Mouse (Mus musculus): Measurements from ENCODE around the gene Pdia3. TPM values are rescaled to one million over a fixed set of nuclear protein-coding genes. Genes with fewer than 3 reads are reported as not detected.

Gene Pdia3
- polyA plus RNA-seq, 1 experiment from 2014 or later = 585 TPM

DNA sequence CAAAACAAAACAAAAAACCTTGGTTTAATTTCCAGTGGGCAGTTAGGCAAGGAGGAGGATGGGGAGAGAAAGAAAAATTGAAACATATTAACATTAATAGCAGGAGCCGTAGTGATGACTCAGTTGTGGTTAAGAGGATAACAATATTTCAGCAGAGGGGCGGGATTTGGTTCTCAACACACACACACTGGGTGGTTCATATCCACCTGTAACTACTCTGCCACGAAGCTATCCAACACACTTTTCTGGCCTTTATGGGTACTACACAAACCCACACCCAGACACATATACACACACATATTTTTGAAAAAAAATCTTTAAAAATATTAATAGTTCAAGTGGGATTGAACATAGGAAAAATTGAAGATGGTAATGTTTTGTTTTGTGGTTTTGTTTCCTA, 33.4 kb downstream of the Pdia3 start:
- H3K27ac ChIP-seq (ENCODE audit: low read depth, low read length) = no peak overlapping the region
- H3K9me3 ChIP-seq (ENCODE audit: control insufficient read depth, low read length) = no peaks in the 10 kb centered on the region
- 90% methylated on average over 3 of the region's 3 CpGs for WGBS
- 0 out of 2 replicates have a peak, but pooled peaks cover 3% of the 10 kb centered on the region for H3K36me3 ChIP-seq (ENCODE audit: control insufficient read depth, insufficient read depth, low read length)
- H3K9ac ChIP-seq (ENCODE audit: low read length) = no peak overlapping the region
- ATAC-seq (ENCODE audit: insufficient read depth, low FRiP score, low TSS enrichment) = no peak
- H3K4me1 ChIP-seq (ENCODE audit: control insufficient read depth, insufficient read depth, low read length) = peaks cover 7% of the 10 kb centered on the region
- DNase-seq (ENCODE audit: low spot score) = no peak
- peaks cover 8% of the 10 kb centered on the region for H3K27me3 ChIP-seq (ENCODE audit: control insufficient read depth, insufficient read depth, low read length)
- H3K4me2 ChIP-seq (ENCODE audit: low read depth) = no peak overlapping the region
- no peak overlapping the region for H3K4me3 ChIP-seq (ENCODE audit: low read depth, low read length)

DNA sequence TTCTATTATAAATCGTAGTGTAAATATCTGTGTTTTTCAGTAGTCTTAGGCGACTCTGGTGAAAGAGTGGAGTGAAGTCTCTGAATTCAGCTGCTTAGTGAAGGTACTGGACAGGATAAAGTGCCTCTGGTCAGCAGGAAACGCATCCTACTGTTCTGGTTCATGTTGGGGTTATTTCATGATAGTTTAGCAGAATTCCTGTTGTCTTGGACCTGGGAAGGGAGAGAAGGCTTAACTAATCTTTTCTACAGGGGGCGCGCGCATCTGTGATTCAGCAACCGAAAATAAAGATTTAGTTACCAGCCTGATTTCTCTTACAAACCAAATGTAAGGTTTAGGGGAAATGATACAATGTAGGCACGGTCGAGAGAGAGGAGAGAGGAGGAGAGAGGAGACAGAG, 34.6 kb downstream of the Pdia3 start:
- DNase-seq (ENCODE audit: low spot score) (no peak), ATAC-seq (ENCODE audit: insufficient read depth, low FRiP score, low TSS enrichment) (no peak)
- Histone ChIP-seq H3K4me3 (ENCODE audit: low read depth, low read length) (peak overlapping the region; percentile 99), H3K9me3 (ENCODE audit: control insufficient read depth, low read length) (no peaks in the 10 kb centered on the region), H3K27ac (ENCODE audit: low read depth, low read length) (peak overlapping the region; percentile 49; the same call in 1 of the 2 replicates), H3K4me2 (ENCODE audit: low read depth) (peak overlapping the region; percentile 70), H3K4me1 (ENCODE audit: control insufficient read depth, insufficient read depth, low read length) (peaks cover 2% of the 10 kb centered on the region; the same call in 1 of the 2 replicates), H3K27me3 (ENCODE audit: control insufficient read depth, insufficient read depth, low read length) (no peaks in the 10 kb centered on the region; the same call in 1 of the 2 replicates), H3K36me3 (ENCODE audit: control insufficient read depth, insufficient read depth, low read length) (0 out of 2 replicates have a peak, but pooled peaks cover 7% of the 10 kb centered on the region), H3K9ac (ENCODE audit: low read length) (peak overlapping the region; percentile 54)
- WGBS = 19% methylated on average over 9 of the region's 9 CpGs

DNA sequence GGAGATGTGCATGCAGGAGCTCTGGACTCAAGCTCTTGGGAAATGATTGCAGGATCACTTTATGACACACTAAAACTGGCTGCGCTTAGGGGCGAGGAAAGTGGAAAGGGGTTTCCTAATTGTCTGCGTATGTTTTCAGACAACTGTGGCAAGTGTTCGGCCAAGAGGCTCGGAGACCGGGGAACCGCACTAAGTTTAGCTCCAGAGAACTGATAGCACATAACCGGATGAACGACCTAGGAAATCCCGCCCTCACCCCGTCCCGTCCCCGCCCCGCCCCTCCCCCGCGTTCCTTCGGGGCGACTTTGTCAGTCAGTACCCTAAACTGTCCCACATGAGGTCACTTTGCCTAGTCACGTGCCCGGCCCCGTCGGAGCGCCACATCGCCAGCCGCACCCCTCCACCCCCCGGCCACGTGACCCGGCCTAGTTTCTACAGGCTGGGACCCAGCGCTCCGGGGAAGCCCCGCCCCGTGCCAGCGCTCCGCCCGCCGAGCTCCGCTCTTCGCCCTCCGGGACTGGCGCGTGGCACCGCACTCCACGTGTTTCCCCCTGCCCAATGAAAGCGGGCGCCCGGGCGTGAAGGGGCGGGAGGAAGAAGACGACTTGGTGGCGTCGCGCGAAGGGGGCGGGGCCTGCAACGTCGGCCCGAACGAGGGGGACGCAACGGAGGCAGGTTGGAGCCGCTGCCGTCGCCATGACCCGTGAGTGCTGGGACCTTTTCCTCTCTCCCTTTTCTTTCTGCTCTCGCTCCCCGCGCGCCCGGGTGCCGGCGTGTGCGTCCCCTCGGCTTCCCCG, 35.4 kb downstream of the Pdia3 start, which contains the start of gene Serf2:
Gene Serf2, plus strand, starts transcription at position 457 of the 797 bp plus-strand sequence.
- WGBS = under 1% methylated on average over 62 of the region's 74 CpGs
- H3K9me3 ChIP-seq (ENCODE audit: control insufficient read depth, low read length) = no peaks in the 10 kb centered on the region
- ATAC-seq (ENCODE audit: insufficient read depth, low FRiP score, low TSS enrichment) = peak; percentile 98
- peak within 1 kb of the TSS; percentile 90 for H3K27ac ChIP-seq (ENCODE audit: low read depth, low read length)
- peak within 1 kb of the TSS; percentile 99 for H3K4me3 ChIP-seq (ENCODE audit: low read depth, low read length)
- peak within 1 kb of the TSS; percentile 95 for H3K9ac ChIP-seq (ENCODE audit: low read length)
- DNase-seq (ENCODE audit: low spot score) = peak; percentile 100
- no peaks in the 10 kb centered on the region for H3K27me3 ChIP-seq (ENCODE audit: control insufficient read depth, insufficient read depth, low read length)
- H3K4me1 ChIP-seq (ENCODE audit: control insufficient read depth, insufficient read depth, low read length) = peaks cover 2% of the 10 kb centered on the region; the same call in 1 of the 2 replicates
- peak within 1 kb of the TSS; percentile 74 for H3K4me2 ChIP-seq (ENCODE audit: low read depth)
- H3K36me3 ChIP-seq (ENCODE audit: control insufficient read depth, insufficient read depth, low read length) = 0 out of 2 replicates have a peak, but pooled peaks cover 7% of the 10 kb centered on the region

DNA sequence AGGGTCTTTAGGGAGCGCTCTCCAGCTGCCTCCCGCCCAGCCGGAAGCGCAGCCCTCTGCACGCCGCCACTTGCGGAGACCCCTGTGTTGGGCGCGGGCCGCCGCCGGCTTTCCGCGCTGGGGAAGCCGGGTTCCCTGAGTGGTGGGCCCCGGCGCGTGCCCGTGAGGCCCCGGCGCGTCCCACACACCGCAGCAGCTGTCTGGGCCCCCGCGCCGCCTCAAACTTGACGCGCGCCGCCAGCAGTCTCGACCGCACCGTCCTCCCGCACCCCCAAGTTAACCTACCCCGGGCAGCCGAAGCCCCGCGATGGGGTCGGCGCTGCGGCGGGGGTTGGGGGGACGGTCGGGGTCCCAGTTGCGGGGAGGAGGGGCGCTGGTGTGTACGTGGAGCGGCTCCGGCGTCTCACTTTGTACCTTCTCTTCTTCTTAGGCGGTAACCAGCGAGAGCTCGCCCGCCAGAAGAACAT, 36.0 kb downstream of the Pdia3 start:
- WGBS = under 1% methylated on average over 52 of the region's 54 CpGs
- peak; percentile 59 for ATAC-seq (ENCODE audit: insufficient read depth, low FRiP score, low TSS enrichment)
- Histone ChIP-seq H3K27me3 (ENCODE audit: control insufficient read depth, insufficient read depth, low read length) (no peaks in the 10 kb centered on the region), H3K4me3 (ENCODE audit: low read depth, low read length) (peak overlapping the region; percentile 99), H3K27ac (ENCODE audit: low read depth, low read length) (peak overlapping the region; percentile 90), H3K4me1 (ENCODE audit: control insufficient read depth, insufficient read depth, low read length) (peaks cover 2% of the 10 kb centered on the region; the same call in 1 of the 2 replicates), H3K9me3 (ENCODE audit: control insufficient read depth, low read length) (no peaks in the 10 kb centered on the region), H3K36me3 (ENCODE audit: control insufficient read depth, insufficient read depth, low read length) (0 out of 2 replicates have a peak, but pooled peaks cover 7% of the 10 kb centered on the region), H3K4me2 (ENCODE audit: low read depth) (peak overlapping the region; percentile 74), H3K9ac (ENCODE audit: low read length) (peak overlapping the region; percentile 95)
- no peak for DNase-seq (ENCODE audit: low spot score)

DNA sequence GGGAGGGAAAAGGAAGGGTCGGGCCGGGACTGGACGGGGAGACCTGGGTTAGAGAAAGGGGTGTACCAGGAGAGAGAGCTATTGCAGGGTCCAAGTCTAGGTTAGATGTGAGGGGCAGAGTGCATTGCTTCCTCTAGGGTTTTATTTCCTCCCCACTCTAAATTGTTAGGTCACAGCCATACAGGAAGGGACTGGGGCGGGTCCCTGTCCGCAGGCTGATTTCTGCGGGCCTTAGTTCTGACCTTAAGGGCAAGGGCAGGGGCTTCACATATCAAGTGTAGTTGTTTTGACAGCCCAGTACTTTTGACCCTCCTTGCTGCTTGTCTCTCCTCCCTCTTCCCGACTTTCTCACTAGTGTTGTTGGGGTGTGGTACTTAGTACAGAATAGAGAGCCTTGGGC, 36.5 kb downstream of the Pdia3 start:
- Histone ChIP-seq H3K36me3 (ENCODE audit: control insufficient read depth, insufficient read depth, low read length) (0 out of 2 replicates have a peak, but pooled peaks cover 7% of the 10 kb centered on the region), H3K27ac (ENCODE audit: low read depth, low read length) (peak overlapping the region; percentile 90), H3K4me3 (ENCODE audit: low read depth, low read length) (peak overlapping the region; percentile 99), H3K4me1 (ENCODE audit: control insufficient read depth, insufficient read depth, low read length) (peaks cover 2% of the 10 kb centered on the region; the same call in 1 of the 2 replicates), H3K4me2 (ENCODE audit: low read depth) (peak overlapping the region; percentile 74), H3K9me3 (ENCODE audit: control insufficient read depth, low read length) (no peaks in the 10 kb centered on the region), H3K27me3 (ENCODE audit: control insufficient read depth, insufficient read depth, low read length) (no peaks in the 10 kb centered on the region), H3K9ac (ENCODE audit: low read length) (peak overlapping the region; percentile 95)
- DNase-seq (ENCODE audit: low spot score) (peak; percentile 16), ATAC-seq (ENCODE audit: insufficient read depth, low FRiP score, low TSS enrichment) (no peak)
- 3% methylated on average over 7 of the region's 7 CpGs for WGBS

DNA sequence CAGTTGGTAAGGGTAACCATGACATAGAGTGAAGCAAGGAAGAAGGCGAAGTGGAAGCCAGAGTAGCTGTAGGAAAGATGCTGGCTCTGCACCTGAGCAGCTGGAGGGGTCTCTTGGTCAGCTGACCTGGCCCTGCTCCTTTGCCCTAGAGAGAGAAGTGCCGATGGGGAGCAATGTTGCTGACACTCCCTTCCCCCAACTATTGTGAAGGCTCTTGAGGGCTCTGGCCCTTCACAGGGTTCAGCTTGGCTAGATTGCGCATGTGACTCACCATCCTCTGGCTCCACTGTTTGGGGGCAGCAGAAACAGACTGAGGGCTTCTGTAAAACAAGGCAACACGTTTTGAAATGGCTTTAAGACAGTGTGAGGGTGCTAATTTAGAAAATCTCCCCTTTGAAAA, 38.8 kb downstream of the Pdia3 start:
- H3K27ac ChIP-seq (ENCODE audit: low read depth, low read length) = no peak overlapping the region
- DNase-seq (ENCODE audit: low spot score) (no peak), ATAC-seq (ENCODE audit: insufficient read depth, low FRiP score, low TSS enrichment) (no peak)
- H3K9ac ChIP-seq (ENCODE audit: low read length) = no peak overlapping the region
- peaks cover 2% of the 10 kb centered on the region; the same call in 1 of the 2 replicates for H3K4me1 ChIP-seq (ENCODE audit: control insufficient read depth, insufficient read depth, low read length)
- H3K4me2 ChIP-seq (ENCODE audit: low read depth) = no peak overlapping the region
- no peaks in the 10 kb centered on the region for H3K27me3 ChIP-seq (ENCODE audit: control insufficient read depth, insufficient read depth, low read length)
- no peaks in the 10 kb centered on the region for H3K9me3 ChIP-seq (ENCODE audit: control insufficient read depth, low read length)
- no peak overlapping the region for H3K4me3 ChIP-seq (ENCODE audit: low read depth, low read length)
- 86% methylated on average over 4 of the region's 4 CpGs for WGBS
- 0 out of 2 replicates have a peak, but pooled peaks cover 7% of the 10 kb centered on the region for H3K36me3 ChIP-seq (ENCODE audit: control insufficient read depth, insufficient read depth, low read length)

DNA sequence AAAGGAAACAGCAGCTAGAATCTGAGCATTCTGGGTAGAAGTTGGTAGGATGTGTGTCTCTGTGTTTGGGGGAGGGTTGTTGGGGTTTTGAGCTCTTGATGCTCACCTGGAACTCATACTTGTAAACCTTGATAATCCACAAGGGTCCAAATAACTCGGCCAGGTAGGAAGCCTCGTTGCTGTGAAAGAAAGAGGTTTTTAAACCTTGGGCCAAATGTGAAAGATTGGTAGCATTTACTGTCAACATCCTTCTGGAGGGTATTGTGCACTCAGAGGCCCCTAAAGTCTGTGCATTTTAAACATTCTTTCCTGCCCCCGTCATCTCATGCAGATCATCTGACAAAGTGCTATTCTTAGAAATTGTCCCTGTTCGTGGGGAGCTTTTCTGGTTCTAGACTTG, 39.4 kb downstream of the Pdia3 start, which contains the start of gene Hypk:
Gene Hypk, plus strand, starts transcription at position 301 of the 400 bp plus-strand sequence.
- H3K27ac ChIP-seq (ENCODE audit: low read depth, low read length) = no peak within 1 kb of the TSS
- no peak within 1 kb of the TSS for H3K9ac ChIP-seq (ENCODE audit: low read length)
- peaks cover 7% of the 10 kb centered on the region; the same call in 1 of the 2 replicates for H3K4me1 ChIP-seq (ENCODE audit: control insufficient read depth, insufficient read depth, low read length)
- 0 out of 2 replicates have a peak, but pooled peaks cover 7% of the 10 kb centered on the region for H3K36me3 ChIP-seq (ENCODE audit: control insufficient read depth, insufficient read depth, low read length)
- no peaks in the 10 kb centered on the region for H3K9me3 ChIP-seq (ENCODE audit: control insufficient read depth, low read length)
- 91% methylated on average over 4 of the region's 4 CpGs for WGBS
- no peak within 1 kb of the TSS for H3K4me2 ChIP-seq (ENCODE audit: low read depth)
- H3K4me3 ChIP-seq (ENCODE audit: low read depth, low read length) = no peak within 1 kb of the TSS
- DNase-seq (ENCODE audit: low spot score) = no peak
- ATAC-seq (ENCODE audit: insufficient read depth, low FRiP score, low TSS enrichment) = no peak
- H3K27me3 ChIP-seq (ENCODE audit: control insufficient read depth, insufficient read depth, low read length) = no peaks in the 10 kb centered on the region

DNA sequence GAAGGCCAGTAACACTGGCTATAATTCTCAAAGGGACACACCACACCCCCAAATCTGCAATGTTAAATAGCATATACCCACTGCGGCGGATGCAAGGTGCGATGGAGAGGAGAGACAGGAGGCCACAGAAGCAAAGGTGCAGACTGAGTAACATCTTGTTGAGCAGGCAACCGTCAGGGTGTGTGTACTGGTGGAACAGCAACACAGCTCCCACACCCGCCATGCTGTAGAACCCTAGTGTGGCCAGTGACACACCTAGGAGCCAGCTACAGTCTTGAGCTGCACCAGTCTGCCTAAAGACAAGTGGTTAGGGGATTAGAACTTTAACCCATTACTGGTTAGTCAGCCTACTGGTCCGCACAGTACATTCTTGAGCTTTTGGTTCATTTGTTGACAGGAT, 40.3 kb downstream of the Pdia3 start:
- Histone ChIP-seq H3K9ac (ENCODE audit: low read length) (no peak overlapping the region), H3K4me2 (ENCODE audit: low read depth) (no peak overlapping the region), H3K4me3 (ENCODE audit: low read depth, low read length) (no peak overlapping the region), H3K9me3 (ENCODE audit: control insufficient read depth, low read length) (no peaks in the 10 kb centered on the region), H3K27ac (ENCODE audit: low read depth, low read length) (no peak overlapping the region), H3K4me1 (ENCODE audit: control insufficient read depth, insufficient read depth, low read length) (peaks cover 7% of the 10 kb centered on the region; the same call in 1 of the 2 replicates), H3K36me3 (ENCODE audit: control insufficient read depth, insufficient read depth, low read length) (peaks cover 10% of the 10 kb centered on the region; the same call in 1 of the 2 replicates), H3K27me3 (ENCODE audit: control insufficient read depth, insufficient read depth, low read length) (no peaks in the 10 kb centered on the region)
- WGBS = 94% methylated on average over 6 of the region's 6 CpGs
- ATAC-seq (ENCODE audit: insufficient read depth, low FRiP score, low TSS enrichment) (no peak), DNase-seq (ENCODE audit: low spot score) (no peak)

All from neural tube, embryonic 11.5 days (tissue).